Mouse (Mus musculus): ENCODE results near the gene Trpv3. TPM values are rescaled to one million over a fixed set of nuclear protein-coding genes. Genes with fewer than 3 reads are reported as not detected.
"Not testable (repeated sequence)": the region's sequence is repeated elsewhere in the genome, so short reads cannot be mapped to it uniquely, and the experiment has no call there.

Gene Trpv3
- polyA plus RNA-seq, 1 experiment from 2014 or later: 0.03 TPM

- H3K27me3 ChIP-seq (ENCODE audit: insufficient read depth, poor library complexity, severe bottlenecking); H3K4me1 ChIP-seq; H3K4me3 ChIP-seq; DNase-seq (ENCODE audit: low spot score); H3K9me3 ChIP-seq; H3K36me3 ChIP-seq; H3K27ac ChIP-seq: not testable (repeated sequence)
- 89% methylated on average over 13 of the region's 13 CpGs for WGBS
These were observed 53.9 kb downstream of the Trpv3 start for GRCm38 (mm10) chr11:73321064-73321463.

- Histone ChIP-seq H3K27me3 (ENCODE audit: insufficient read depth, poor library complexity, severe bottlenecking) (no peaks in the 10 kb centered on the region), H3K27ac (no peak overlapping the region), H3K36me3 (no peaks in the 10 kb centered on the region), H3K4me1 (no peaks in the 10 kb centered on the region), H3K9me3 (no peaks in the 10 kb centered on the region), H3K4me3 (no peak overlapping the region)
- WGBS: 66% methylated on average over 9 of the region's 9 CpGs
- DNase-seq (ENCODE audit: low spot score): no peak
These were observed 57.0 kb downstream of the Trpv3 start for GRCm38 (mm10) chr11:73323906-73324830.

GRCm38 (mm10) chr11:73326485-73326886 lies 59.3 kb downstream of the Trpv3 start:
- Histone ChIP-seq H3K36me3 (no peaks in the 10 kb centered on the region), H3K4me1 (no peaks in the 10 kb centered on the region), H3K9me3 (no peaks in the 10 kb centered on the region), H3K27me3 (ENCODE audit: insufficient read depth, poor library complexity, severe bottlenecking) (no peaks in the 10 kb centered on the region), H3K27ac (no peak overlapping the region), H3K4me3 (no peak overlapping the region)
- DNase-seq (ENCODE audit: low spot score): no peak
- 65% methylated on average over 12 of the region's 12 CpGs for WGBS

- 69% methylated on average over 4 of the region's 4 CpGs for WGBS
These were observed 60.2 kb downstream of the Trpv3 start for GRCm38 (mm10) chr11:73327361-73327760.

GRCm38 (mm10) chr11:73329442-73329841 lies 62.3 kb downstream of the Trpv3 start, which contains the start of the genes Aspa, Gm49340 and Spata22:
Aspa (minus strand) TSS chr11:73329596.
Gm49340 (plus strand) TSS chr11:73329741.
Spata22 (plus strand) TSS chr11:73329741.
- WGBS: 72% methylated on average over 27 of the region's 27 CpGs
- DNase-seq (ENCODE audit: low spot score): no peak
- no peaks in the 10 kb centered on the region for H3K36me3 ChIP-seq
- no peaks in the 10 kb centered on the region for H3K27me3 ChIP-seq (ENCODE audit: insufficient read depth, poor library complexity, severe bottlenecking)
- H3K4me3 ChIP-seq: no peak within 1 kb of the TSS
- no peaks in the 10 kb centered on the region for H3K9me3 ChIP-seq
- no peaks in the 10 kb centered on the region for H3K4me1 ChIP-seq
- no peak within 1 kb of the TSS for H3K27ac ChIP-seq

More at GRCm38 (mm10) chr11:73327361-73327760, 60.2 kb downstream of the Trpv3 start:
- Histone ChIP-seq H3K27me3 (ENCODE audit: insufficient read depth, poor library complexity, severe bottlenecking) (no peaks in the 10 kb centered on the region), H3K4me1 (no peaks in the 10 kb centered on the region), H3K27ac (no peak overlapping the region), H3K9me3 (no peaks in the 10 kb centered on the region), H3K36me3 (no peaks in the 10 kb centered on the region), H3K4me3 (no peak overlapping the region)
- DNase-seq (ENCODE audit: low spot score): no peak

- no peaks in the 10 kb centered on the region for H3K4me1 ChIP-seq
- no peak overlapping the region for H3K4me3 ChIP-seq
- no peaks in the 10 kb centered on the region for H3K9me3 ChIP-seq
- WGBS: 74% methylated on average over 2 of the region's 2 CpGs
- DNase-seq (ENCODE audit: low spot score): no peak
- no peak overlapping the region for H3K27ac ChIP-seq
- H3K36me3 ChIP-seq: no peaks in the 10 kb centered on the region
- no peaks in the 10 kb centered on the region for H3K27me3 ChIP-seq (ENCODE audit: insufficient read depth, poor library complexity, severe bottlenecking)
These were observed 66.2 kb downstream of the Trpv3 start for GRCm38 (mm10) chr11:73333357-73333756.

GRCm38 (mm10) chr11:73336919-73337318 lies 69.7 kb downstream of the Trpv3 start:
- Histone ChIP-seq H3K27me3 (ENCODE audit: insufficient read depth, poor library complexity, severe bottlenecking) (no peaks in the 10 kb centered on the region), H3K4me1 (no peaks in the 10 kb centered on the region), H3K36me3 (no peaks in the 10 kb centered on the region), H3K4me3 (no peak overlapping the region), H3K9me3 (no peaks in the 10 kb centered on the region), H3K27ac (no peak overlapping the region)
- 61% methylated on average over 4 of the region's 4 CpGs for WGBS
- no peak for DNase-seq (ENCODE audit: low spot score)

Other genes with a start within 250 kb of the Trpv3 start
- gene Camkk1, start 248.4 kb upstream of the Trpv3 start, polyA plus RNA-seq (2016; fragmentation: Nextera tagmentation; extraction: Ambion mirVana): 2.2 and 3.4 TPM in 2 replicates
- gene Ncbp3, start 219.6 kb upstream of the Trpv3 start, polyA plus RNA-seq (2016; fragmentation: Nextera tagmentation; extraction: Ambion mirVana): 11.2 and 11.6 TPM in 2 replicates
- 0.25 and 0.44 TPM in 2 replicates for gene Itgae, start 176.8 kb upstream of the Trpv3 start, polyA plus RNA-seq (2016; fragmentation: Nextera tagmentation; extraction: Ambion mirVana)
- gene Haspin, start 129.1 kb upstream of the Trpv3 start, polyA plus RNA-seq (2016; fragmentation: Nextera tagmentation; extraction: Ambion mirVana): 16.2 and 17.3 TPM in 2 replicates
- 0.41 and 0.97 TPM in 2 replicates for gene P2rx5, start 107.0 kb upstream of the Trpv3 start, polyA plus RNA-seq (2016; fragmentation: Nextera tagmentation; extraction: Ambion mirVana)
- 107 and 126 TPM in 2 replicates for gene Emc6, start 90.4 kb upstream of the Trpv3 start, polyA plus RNA-seq (2016; fragmentation: Nextera tagmentation; extraction: Ambion mirVana)
- gene Tax1bp3, start 90.3 kb upstream of the Trpv3 start, polyA plus RNA-seq (2016; fragmentation: Nextera tagmentation; extraction: Ambion mirVana): 249 and 253 TPM in 2 replicates
- gene Ctns, start 68.3 kb upstream of the Trpv3 start, polyA plus RNA-seq (2016; fragmentation: Nextera tagmentation; extraction: Ambion mirVana): 11.9 and 14.0 TPM in 2 replicates
- 0.54 and 0.62 TPM in 2 replicates for gene Shpk, start 67.9 kb upstream of the Trpv3 start, polyA plus RNA-seq (2016; fragmentation: Nextera tagmentation; extraction: Ambion mirVana)
- gene Trpv1, start 33.1 kb upstream of the Trpv3 start, polyA plus RNA-seq (2016; fragmentation: Nextera tagmentation; extraction: Ambion mirVana): not detected in 2 replicates
- not detected in 2 replicates for gene Aspa, start 62.2 kb downstream of the Trpv3 start, polyA plus RNA-seq (2016; fragmentation: Nextera tagmentation; extraction: Ambion mirVana)
- not detected in 2 replicates for gene Gm49340, start 62.4 kb downstream of the Trpv3 start, polyA plus RNA-seq (2016; fragmentation: Nextera tagmentation; extraction: Ambion mirVana)
- not detected in 2 replicates for gene Spata22, start 62.4 kb downstream of the Trpv3 start, polyA plus RNA-seq (2016; fragmentation: Nextera tagmentation; extraction: Ambion mirVana)
- not detected in 2 replicates for gene Olfr20, start 83.4 kb downstream of the Trpv3 start, polyA plus RNA-seq (2016; fragmentation: Nextera tagmentation; extraction: Ambion mirVana)
- gene Olfr376, start 103.9 kb downstream of the Trpv3 start, polyA plus RNA-seq (2016; fragmentation: Nextera tagmentation; extraction: Ambion mirVana): not detected in 2 replicates
- not detected in 2 replicates for gene Olfr1, start 132.2 kb downstream of the Trpv3 start, polyA plus RNA-seq (2016; fragmentation: Nextera tagmentation; extraction: Ambion mirVana)
- gene Olfr378, start 161.1 kb downstream of the Trpv3 start, polyA plus RNA-seq (2016; fragmentation: Nextera tagmentation; extraction: Ambion mirVana): not detected in 2 replicates
- not detected in 2 replicates for gene Olfr380, start 190.1 kb downstream of the Trpv3 start, polyA plus RNA-seq (2016; fragmentation: Nextera tagmentation; extraction: Ambion mirVana)
- gene Olfr381, start 224.2 kb downstream of the Trpv3 start, polyA plus RNA-seq (2016; fragmentation: Nextera tagmentation; extraction: Ambion mirVana): not detected in 2 replicates
- gene Olfr382, start 249.8 kb downstream of the Trpv3 start, polyA plus RNA-seq (2016; fragmentation: Nextera tagmentation; extraction: Ambion mirVana): not detected in 2 replicates

Data from heart, embryonic 10.5 days (tissue).